Mouse (Mus musculus) colon, adult 2 months (tissue): Measurements from ENCODE around the gene Grm3. TPM values are rescaled to one million over a fixed set of nuclear protein-coding genes. Genes with fewer than 3 reads are reported as not detected.

Experiments used
- polyA plus RNA-seq: library from polyadenylated mRNA; depleted of rRNA; stranded (reverse); fragments of >200 nt; gene quantifications from 2 replicates; pipeline ENCODE4 v1.2.3, GENCODE M21; 2012; rRNA removed

The Grm3 gene
- not detected in 2 replicates for polyA plus RNA-seq

DNA sequence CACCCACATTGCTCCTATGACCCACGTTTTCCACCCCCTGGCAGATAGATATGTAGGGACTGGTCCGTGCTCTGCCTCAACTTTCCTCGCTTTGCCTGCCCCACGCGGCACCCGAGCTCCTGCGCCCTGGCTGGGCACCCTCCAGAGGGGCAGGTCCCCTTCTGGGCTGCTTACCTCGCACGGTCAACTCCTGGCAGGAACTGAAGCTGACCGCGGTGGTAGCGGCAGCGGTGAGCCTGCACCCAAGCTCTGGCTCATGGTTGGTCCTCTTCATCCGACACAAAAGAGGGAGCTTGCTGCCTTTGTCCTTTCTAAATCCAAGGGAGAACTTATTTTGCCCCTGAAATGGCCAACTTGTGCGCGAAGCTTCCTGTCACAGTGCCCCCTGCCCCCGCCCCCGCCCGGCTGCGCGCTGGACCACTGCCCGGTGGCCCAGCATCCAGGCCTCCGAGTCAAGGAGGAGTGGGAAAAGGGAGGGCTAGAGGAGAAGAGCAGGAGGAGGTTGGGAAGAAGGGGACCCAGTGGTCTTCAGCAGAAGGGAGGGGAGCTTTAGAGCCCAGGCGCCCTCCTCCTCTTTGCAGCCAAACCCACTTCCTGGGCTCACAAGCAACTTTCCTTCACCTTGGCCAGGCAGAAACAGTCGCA, at the start of gene Grm3:
Gene Grm3 (minus strand): TSS at position 215 of the 645 bp plus-strand sequence.

